Mouse (Mus musculus) layer of hippocampus, postnatal 10 days (tissue): ENCODE measurements at regions not wholly inside any gene's neighbourhood (a gene's known extent, or its start where the extent isn't known, plus 50 kb on each side); places are given as distances from the start of the nearest gene placed in this dataset.

ENCODE experiments used
- DNase-seq, 2 experiments: peaks; one replicate each; pipeline ENCODE4 v3.0.0; 2021; ENCODE audit warnings: low spot score in 2 of 2

DNA sequence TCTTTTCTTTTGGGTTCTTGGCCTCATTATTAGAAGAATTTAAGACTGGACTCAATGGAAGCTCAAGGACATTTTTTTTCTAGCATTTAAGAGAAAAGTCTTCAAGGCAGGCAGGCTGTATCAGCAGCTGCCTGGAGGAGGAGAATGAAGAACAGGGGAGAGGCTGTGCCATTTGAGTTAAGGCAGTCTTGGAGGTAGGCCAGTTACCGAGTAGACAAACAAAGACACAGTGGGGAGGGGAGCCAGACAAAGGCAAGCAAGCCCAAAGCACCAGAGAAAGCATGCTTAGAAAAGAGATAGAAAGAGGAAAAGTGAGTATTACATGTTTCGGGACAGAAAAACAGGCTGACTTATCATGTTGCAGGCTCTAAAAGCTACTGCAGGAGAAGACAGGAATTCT is 392.0 kb downstream of the Igsf11 start:
- DNase-seq: no peak

DNA sequence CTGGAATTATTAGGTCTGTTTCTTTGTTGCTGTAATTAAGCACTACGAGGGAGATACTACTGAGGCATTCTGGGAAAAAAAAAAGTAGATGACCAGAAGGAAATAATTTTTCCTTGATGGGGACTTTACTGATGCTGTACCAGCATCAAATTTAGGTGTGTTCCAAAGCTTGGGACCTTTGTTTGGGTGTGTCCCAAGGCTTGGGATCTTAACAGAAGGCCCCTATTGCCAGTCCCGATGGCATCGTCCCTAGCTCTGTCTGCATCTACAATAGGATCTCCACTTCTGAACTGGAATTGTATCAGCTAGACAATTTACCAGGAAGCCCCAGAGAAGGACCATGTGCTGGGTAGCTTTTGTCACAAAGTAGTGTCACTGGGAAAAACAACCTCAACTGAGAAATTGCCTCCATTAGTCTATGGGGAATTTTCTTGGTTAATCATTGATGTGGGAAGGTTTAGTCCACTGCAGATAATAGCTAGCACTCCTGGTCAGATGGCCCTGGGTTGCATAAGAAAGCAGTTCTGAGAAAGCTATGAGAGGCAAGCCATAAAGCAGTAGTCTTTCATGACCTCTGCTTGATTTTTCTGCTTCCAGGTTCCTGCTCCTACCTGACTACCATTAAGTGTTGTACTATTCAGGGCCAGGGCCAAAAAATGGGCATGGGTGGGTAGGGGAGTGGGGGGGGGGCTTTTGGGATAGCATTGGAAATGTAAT is 392.7 kb downstream of the Igsf11 start:
- no peak for DNase-seq

DNA sequence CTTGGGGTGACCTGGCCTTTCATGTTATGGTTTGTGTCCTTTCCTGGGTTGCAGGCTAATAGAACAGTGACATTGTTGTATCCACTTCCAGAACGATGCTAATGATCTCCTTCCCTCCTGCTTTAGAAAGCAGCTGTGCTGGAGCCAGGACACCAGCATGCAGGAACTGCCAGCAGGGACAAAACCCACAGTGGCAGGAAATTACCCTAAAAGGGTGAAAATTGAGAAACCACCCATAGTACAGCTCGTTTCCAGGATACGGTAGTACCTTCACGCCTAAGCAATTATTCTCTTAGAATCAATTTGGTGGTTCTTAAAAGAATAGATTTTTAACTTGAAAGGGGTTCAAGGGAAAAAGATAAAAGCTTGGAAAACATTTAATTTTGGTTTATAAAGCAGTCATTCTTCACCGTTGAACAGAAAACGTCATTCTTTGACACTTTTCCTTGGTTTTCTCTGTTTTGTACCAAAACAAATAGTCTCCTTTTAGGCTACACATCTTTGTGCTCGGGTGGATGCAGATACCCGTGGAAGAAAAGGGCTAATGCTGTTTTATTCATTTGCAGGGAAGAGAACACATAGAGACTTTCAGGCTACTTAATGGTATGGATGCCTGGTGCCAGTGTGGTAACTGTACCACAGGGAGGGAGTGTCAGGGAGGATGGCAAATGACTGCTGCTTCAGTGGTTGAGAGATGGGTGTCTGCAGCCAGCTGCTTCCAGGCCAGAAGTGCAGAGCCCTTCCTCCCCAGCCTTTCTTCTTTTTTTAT is 394.5 kb downstream of the Igsf11 start:
- no peak for DNase-seq

DNA sequence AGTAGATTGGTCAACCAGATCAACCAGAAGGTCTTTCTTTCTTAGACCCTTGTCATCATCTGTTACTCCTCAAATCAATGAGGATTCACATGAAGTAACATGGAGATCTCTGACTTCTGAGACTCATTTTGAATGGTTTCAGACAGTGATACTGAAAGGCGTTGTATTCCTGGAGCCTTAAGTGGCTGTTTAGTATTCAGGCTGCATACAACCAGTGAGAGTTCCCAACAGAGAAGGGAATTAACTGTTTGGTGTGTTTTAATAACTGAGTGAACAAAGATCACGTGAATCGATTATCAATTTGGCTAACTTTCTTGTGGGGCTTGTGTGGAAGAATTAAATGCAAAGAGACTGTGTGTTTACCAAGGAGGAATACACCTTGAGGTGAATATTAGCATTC is 406.4 kb downstream of the Igsf11 start:
- DNase-seq: no peak

DNA sequence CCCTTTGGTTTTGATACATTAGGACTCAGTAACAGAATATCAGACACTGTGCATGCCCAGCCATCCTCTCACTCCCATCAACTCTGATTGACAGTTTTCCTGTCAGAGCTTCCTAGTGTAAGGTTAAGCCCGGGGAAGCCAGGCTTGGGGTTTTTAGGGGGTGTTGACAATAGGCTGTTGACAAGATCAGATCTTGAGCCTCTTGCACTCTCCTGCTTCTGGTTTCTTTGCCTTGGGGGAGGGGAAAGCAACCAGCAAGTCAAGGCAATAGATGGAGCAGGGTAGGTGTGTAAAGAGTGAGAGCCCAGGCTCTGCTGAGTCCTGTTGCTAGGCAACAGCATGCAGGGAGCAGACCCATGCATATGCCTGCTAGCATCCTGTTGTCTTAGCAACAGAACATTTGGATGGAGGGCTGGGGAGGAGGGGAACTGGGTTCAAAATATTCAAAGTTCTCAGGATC is 410.5 kb downstream of the Igsf11 start:
- DNase-seq: peak; percentile 51

DNA sequence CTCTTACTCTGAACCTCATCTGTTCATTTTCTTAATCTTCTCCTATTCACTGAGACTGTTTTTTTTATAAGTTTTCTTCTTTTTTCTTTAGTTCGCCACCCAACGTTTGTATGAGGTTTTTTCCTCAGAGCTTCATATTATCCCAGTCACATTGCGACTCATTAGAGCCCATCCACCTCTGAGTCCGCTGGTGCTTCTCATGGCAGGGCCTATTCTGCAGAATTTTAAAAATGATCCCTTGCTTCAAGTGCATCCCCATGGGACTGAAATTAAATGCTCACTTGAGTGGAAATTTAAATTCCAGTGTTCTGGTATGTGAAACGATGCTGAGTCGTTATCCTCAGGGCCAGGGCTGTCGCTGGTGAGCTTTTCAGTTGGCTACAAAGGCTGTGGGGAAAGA is 410.9 kb downstream of the Igsf11 start:
- no peak for DNase-seq

DNA sequence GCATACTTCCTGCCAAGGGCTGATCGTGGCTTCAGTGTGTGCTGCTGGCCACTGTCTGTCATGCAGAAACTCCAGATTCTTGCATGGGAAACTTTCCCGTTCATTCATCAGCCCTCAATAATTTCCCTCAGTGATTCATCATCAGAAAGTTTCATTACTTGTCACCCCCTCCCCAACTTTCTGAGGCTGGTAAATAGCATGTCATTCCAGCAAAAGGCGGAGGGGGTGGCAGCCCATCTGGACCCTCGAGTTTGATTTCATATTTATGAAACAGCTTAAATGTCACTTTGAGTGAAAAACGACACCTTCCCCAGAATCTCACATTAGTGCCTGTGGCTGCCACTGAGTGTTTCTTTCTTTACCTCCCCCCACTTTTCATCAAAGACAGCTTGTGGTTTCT is 415.5 kb downstream of the Igsf11 start:
- no peak for DNase-seq

DNA sequence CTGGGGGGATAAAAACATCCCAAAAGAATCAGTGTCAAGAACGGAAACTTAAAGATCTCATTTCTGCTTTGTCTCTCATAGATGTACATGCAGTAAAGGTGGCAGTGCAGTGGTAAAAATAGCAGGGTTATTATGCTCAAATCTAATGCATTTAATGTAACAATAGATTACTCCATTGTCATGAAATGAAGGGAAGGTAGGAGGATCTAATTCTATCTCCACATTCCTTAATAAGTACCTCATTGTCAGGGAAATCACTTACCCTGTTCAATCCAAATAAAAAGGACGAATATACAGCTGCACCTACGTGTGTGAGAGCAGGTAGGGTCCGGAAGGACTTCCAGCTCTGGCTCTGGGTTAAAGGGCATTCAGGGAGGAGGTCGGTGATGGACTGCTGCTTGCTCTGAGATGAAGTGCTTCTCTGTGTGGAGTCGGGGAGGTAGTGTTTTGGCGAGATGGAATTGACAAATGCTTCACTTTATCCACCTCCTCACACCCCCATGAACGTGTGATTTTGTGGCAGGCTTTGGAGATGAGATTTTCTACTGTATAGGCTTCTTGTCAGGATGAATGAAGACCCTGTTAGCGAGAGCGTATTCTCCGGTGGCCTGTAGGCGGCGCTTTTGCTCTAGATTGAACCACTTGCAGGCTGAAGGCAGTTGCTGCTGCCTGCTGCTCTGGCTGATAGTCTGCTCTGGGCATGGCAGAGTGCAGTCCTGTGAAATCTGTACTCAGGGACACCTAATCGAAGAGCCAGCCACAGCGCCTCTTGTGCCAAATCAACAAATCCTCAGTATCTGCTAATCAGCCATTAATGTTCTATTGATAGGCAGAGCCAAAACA is 424.5 kb downstream of the Igsf11 start:
- DNase-seq: peak; percentile 89 to 92

DNA sequence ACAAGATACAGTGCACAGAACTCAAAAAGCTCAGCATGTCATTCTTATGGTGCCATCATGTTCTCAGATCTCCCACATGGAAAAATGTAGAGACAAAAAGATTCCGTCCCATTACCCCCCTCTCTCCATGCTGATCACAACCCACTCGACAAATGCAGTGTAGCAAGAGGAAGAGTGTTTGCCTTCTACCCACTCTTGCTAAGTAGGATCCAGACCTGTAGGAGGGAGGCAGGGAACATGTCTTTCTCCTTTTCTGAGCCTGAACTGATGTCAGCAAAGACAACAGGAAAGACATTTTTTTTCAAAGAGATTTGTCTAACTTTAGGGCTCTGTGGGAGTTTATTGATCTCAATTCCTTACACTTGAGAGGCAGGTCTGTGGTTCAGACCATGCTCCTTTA is 433.2 kb downstream of the Igsf11 start:
- no peak for DNase-seq

DNA sequence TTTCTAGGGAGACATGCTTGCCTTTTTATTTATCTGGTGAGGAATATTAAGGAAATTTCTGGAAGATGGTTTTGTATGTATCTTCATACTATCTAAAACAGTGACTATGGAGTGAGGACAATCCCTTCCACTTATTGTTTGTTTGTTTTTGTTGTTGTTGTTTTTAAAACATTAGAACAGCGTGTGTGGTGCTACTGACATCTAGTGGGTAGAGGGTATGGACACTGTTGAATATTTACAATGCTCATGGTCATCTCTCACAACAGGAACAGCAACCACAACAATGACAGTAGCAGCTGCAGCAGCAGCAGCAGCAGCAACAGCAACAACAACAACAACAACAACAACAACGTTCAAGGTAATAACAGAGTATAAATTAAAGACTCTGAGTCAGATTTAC is 471.2 kb downstream of the Igsf11 start:
- no peak for DNase-seq

DNA sequence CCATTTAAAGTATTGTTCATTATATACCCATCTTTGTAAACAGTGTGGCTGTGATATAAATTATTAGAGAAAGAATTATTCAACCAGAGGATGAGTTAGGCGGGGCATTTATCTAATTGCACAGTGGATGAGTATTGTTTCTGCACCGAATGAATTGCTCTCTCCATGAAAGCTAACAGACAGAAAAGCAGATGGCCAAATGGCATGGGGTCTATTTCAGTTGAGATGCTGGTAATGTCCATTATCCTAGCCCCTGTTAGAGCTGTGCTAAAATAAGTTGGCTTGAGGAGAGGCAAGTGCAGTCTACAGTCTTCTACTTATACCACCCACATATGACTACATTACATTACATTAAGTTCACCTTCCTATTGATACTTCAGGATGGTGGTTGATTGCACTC is 475.8 kb downstream of the Igsf11 start:
- no peak for DNase-seq

DNA sequence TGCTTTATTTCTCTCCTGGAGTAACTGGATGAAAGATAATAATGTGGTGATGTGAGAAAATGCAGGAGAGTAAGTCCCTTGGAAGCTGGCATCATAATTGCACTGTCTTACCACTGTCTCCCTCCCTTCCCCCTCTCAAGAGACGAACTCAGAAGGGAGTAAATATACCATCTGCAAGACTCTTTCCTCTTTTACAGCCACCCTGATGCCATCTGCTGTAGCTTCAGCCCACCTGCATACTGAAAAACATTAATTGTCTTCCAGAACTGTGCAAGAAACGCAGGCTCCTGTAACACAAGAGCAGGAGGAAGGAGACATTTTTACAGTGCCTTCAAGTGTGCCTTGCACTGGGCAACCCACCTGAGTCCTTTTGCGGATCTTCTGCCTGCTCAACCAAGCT is 482.1 kb downstream of the Igsf11 start:
- no peak for DNase-seq

DNA sequence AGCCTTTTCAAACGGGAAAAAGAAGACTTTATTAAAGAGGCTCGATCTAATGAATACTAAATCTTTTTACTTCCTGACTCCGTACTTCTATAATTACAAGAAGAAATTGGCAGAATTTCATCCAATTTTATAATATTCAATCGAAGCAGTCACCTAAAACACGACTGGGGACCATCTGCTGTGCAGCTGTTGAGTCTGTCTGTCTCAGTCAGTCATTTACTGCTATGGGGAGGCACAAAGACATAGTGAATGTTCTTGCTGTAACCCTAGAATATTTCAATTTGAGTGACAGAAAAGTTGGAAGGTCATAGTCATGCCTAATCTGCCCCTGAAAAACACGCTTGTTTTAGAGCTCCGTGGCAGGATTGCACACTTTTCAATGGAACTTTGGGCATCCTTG is 487.5 kb downstream of the Igsf11 start:
- no peak for DNase-seq

DNA sequence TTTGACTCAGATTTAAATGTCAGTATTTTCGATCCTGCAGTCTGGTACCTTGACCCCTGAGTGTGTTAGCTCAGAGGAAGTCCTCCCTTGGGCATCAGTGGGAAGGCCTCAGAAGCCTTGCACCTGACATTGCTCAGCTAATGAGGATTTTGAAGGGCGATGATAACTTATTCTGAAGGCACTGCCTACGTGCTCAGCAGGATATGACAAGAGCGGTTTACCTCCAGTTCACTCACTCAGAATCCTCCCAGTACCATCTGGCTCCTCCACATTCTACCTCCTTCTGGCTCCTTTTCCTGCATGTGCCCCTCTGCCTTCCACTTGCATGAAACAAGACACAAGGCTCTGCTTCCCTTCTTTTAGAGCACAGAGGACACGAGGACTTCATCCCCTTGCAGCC is 497.5 kb downstream of the Igsf11 start:
- DNase-seq: no peak

DNA sequence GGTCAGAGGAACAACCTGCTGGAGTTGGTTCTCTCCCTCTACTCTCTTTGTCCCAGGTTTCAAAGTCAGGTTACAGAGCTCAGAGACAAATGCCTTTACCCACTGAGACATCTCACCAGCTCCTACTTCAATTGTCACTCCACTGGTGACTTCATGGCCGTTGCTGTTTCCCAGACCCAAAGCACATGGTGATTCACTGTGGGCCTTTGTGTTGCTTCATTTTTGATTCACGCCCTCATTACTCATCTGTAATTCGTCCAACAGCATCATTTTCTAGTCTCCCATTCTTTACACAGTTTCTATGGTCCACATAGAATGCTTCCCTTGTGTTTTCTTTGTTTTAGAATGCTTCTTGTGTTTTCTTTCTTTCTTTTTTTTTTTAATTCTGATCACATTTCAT is 498.2 kb downstream of the Igsf11 start:
- DNase-seq: no peak

DNA sequence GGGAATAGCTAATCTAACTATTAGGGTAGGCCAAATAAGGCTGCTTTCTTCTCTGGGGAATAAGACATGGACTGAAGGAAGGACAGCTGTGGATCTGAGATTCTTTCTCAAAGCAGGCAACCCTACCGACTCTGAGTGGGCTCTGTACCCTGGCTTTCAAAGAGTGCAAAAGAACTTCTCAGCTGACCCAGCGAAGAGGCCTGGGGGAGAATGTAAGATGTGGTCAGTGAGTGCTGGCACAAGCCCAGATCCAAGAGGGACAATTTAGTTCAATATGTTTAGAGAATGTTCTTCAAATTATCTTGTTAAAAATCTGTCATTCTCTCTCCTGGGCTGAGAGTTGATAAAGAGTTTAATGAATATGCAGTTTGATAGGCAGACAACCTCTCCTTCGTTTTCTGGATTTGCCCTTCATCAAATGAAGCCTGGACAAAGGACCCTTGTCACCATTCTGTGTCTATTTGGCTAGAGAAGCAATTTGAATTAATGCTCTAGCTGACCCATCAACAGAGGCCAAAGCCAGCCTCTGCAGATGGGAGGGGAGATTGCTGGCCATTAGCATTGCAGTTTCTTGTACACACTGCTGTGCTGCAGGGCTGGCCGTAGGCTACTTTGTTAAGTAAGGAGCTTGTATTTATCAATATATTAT is 509.8 kb downstream of the Igsf11 start:
- peak; percentile 40 to 54 for DNase-seq

DNA sequence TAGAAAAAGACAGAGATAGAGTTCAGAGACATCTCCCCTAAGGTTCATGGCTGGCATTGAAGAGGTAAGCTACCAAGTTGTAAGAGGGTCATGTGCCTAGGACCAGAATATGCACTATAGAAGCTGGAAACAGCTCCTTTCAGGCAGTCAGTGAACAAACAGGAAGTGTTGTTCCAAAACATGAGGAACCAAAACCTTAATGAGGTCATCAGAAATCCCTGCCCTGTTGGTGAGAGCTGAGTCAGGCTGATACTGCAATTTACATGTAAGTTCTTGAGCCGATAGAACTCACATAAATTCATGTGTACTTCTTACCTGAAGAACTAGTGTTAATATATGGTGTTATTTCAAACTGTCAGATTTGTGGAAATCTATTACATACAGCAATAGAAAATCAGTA is 539.1 kb downstream of the Igsf11 start:
- DNase-seq: no peak

DNA sequence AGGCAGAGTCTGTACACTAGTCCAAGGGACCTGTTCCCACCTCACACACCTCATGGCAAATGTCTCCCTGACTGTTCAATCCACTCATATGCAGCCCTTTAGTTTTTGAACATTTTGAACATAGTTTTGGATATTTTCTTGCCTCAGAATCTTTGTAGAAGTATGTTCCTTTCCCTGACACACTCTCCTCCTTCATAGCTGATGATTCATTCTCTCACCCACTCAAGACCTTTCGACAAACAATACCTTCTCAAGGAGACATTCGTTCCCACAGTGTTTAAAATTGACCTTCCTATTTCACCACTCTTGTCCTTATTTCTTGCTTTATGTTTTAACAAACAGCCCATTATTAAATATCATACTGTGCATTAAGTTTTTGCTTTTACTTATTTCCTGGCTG is 538.4 kb upstream of the Lsamp start:
- no peak for DNase-seq

DNA sequence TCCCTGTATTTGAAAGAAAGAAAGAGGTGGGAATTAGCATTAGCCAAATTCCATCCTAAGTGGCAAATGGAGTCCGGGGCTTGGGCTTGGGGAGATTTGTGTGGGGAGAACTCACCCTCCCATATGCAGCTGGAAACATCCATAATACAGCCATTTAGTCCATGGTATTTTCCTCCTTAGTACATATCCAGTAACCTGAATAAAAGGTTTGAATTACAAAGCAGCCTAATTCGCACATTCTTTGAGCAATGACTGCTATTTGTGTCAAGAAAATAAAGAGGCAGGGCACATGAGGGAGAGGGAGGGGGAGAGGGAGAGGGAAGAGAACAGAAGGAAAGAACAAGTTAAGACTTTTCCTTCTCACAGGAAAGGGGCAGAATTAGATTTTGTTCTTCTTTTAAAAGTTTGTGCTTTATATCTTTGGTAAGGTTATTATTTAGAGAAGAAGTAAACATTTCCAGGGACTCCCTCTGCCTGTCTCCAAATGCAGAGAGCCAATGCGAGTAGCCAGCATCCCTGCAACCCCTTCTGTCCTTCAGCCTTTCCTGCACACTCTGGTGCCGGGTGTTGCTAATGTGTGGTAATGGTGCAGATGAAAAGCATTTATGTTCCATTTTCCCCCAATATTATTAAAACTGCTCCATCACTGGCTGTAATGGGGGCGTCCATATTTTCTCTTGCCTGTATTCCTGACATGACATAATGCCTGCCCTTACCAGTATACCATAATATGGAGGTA is 530.6 kb upstream of the Lsamp start:
- no peak for DNase-seq
